Mouse (Mus musculus) spleen, adult 12 weeks (tissue): ENCODE results near the gene Tnni1.

Source experiments
- DNase-seq: peaks from one replicate; pipeline ENCODE4 v3.0.0; 2022; ENCODE audit warnings: low spot score

The Tnni1 gene

GRCm38 (mm10) chr1:135778780-135779535, at the start of gene Tnni1:
Tnni1 (plus strand) TSS chr1:135779434.
- DNase-seq: no peak

DNA sequence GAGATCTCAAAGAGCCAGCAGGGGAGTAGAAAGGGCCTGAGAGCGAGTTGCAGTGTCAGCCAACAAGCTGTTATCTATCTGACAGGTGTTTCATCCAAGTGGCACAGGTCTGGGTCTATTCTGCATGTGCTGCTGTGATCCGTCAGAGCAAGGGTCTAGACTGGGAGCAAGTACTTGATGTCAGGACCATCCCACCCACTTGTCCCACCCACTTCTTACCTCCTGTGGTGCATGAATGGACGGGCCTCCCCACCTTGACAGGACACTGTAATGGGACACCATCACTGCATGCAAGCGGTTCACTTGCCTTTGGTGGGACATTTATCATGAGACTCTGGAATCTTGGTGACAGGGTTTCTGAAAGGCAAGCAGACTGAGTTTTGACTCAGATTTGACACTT, 49.4 kb upstream of the Tnni1 start:
- no peak for DNase-seq

DNA sequence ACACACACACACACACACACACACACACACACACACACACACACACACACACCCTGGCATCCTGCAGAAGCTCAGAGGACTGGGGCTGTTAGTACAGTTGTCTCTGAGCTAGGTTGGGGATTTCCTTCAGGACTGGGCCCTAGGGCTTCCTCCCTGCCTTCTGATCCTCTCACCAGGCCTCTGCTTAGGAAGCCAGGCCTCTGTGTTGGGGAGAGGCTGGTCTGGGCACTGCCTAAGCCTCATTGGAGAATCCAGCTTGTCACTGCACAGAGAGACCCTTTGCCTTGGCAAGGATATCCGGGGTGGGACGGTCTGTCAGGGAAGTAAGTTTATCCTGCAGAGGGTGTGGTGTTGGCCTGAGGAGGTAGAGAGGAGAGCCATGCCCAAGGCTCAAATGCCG, 48.9 kb upstream of the Tnni1 start:
- DNase-seq: no peak

DNA sequence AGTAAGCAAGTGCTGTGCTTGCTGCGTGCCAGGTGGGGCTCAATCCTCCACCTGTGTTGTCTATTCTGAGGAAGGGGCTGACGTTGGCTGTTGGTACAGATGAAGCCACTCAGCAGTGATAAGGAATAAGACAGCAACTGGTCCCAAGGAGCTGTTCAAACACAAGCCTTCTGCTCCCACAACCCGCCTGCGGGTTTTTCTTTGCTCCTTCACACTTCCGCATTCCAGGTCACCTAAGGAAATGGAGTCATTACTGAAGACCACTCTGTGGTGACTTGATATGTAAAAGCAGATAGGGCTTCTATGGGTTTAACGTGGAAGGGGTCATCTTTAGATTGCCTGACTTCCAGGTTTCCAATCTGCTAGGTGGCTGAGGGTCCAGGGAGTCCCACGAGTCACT, 47.8 kb upstream of the Tnni1 start:
- DNase-seq: no peak

- DNase-seq: no peak
These were observed 47.1 kb upstream of the Tnni1 start for GRCm38 (mm10) chr1:135731897-135732684.

- no peak for DNase-seq
These were observed 44.9 kb upstream of the Tnni1 start for GRCm38 (mm10) chr1:135734225-135734937.

DNA sequence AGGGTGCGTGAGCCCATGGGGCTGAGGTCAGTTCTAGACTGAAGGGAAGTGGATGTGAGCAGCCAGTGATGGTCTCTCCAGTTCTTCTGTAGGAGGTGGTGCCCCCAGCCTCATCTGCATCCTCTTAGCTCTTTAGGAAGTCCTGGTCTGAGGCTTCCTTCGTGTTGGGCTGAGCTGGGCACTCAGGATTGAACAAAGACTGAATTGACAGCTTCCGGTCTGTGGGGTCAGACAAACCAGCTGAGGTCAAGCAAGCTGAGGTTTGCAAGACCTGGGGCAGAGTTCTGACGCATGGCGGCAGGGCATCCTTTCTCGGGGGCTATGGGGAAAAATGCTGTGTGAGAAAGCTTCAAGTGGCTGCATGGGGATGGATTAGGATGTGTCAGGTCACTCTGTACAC, 43.8 kb upstream of the Tnni1 start:
- no peak for DNase-seq

DNA sequence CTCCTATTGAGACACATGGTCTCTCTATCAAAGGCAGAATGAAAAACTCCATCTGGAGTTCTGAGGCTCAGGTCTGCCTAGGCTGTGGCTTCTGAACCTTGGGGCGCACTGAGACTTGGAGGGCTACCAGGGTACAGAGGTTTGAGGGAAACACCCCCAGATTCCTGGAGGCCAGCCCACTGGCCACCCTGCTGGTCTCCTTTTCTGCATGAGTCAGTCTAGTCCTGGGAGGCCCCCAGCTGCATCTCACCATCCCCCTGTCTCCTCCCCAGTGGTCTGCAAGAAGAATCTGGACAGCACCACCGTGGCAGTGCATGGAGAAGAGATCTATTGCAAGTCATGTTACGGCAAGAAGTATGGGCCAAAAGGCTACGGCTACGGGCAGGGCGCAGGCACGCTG, 34.2 kb upstream of the Tnni1 start:
- no peak for DNase-seq

DNA sequence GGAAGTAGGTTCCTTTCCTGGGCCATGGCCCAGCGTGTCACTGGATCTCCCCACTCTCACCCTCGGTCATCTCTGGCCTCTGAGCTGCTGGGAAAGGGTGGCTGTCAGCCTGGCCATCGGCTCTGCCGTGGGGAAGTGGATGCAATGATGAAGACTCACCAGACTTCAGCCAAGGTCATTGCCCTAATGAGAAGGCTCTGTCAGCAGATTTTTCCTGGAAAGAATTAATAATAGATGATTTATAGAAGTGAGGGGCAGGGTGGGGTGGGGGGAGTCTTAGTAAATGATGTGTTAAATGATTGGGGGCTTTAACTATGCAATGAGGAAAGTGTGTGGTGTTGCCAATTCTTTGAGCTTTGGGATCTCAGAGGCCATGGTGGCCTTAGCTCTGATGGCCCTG, 33.0 kb upstream of the Tnni1 start:
- no peak for DNase-seq

- peak; percentile 80 for DNase-seq
These were observed 26.4 kb upstream of the Tnni1 start for GRCm38 (mm10) chr1:135752737-135753348.

GRCm38 (mm10) chr1:135755287-135755686, 23.9 kb upstream of the Tnni1 start:
- no peak for DNase-seq

DNA sequence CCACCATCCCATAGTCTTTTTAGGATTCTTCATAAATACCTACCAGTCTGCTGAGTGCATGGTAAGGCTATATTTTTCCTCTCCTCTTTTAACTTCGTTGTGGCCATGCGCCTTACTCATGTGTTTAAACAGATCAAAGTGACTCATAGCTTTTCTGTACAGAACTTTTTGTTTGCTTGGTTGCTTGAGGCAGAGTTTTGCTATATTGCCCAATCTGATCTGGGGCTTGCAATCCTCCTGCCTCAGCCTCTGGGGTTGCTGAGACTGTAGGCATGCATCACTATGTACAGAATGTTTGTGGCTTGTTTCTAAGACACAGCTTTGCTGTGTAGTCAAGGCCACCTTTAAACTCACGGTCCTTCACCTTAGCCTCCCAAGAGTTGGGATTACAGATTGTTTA, 23.3 kb upstream of the Tnni1 start:
- no peak for DNase-seq

GRCm38 (mm10) chr1:135757287-135757686, 21.9 kb upstream of the Tnni1 start:
- no peak for DNase-seq

DNA sequence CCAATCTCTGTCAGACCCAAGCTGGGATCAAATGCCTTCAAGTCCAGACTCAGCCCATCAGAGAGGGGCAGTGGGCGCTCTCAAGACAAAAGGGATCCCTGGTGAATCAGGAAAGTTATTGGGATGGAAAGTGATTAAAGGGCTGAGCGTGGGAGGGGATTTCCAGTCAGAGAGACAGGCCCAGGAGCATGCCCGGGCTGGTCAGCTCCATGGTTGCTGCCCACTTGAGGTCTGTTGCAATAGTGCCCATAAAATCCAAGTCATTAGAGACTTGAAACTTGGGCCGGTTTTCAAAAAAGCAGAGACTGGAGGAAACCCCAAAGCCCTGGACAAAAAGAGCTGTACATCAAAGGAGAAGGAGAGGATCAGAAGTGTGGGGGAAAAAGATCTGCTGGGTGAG, 19.5 kb upstream of the Tnni1 start:
- DNase-seq: no peak

DNA sequence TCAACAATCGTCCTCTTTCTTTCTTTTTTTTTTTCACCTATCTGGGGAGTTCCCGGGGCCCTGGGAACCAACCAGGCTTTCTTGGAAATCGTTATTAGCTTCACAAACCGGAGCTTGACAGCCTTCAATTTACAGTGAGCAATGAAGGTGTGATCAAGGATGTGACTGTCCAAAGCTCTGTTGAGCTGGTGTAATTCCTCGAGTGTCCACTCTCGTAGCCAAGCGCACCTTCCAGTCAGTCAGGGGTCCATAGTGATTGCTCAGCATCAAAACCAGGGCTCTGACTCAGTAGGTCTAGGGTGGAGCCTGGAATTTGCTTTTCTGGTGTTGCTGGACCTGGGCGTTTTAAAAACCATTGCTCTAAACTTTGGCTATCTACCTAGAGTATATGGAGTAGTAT, 19.0 kb upstream of the Tnni1 start:
- no peak for DNase-seq

- no peak for DNase-seq
These were observed 17.5 kb upstream of the Tnni1 start for GRCm38 (mm10) chr1:135761728-135762127.

DNA sequence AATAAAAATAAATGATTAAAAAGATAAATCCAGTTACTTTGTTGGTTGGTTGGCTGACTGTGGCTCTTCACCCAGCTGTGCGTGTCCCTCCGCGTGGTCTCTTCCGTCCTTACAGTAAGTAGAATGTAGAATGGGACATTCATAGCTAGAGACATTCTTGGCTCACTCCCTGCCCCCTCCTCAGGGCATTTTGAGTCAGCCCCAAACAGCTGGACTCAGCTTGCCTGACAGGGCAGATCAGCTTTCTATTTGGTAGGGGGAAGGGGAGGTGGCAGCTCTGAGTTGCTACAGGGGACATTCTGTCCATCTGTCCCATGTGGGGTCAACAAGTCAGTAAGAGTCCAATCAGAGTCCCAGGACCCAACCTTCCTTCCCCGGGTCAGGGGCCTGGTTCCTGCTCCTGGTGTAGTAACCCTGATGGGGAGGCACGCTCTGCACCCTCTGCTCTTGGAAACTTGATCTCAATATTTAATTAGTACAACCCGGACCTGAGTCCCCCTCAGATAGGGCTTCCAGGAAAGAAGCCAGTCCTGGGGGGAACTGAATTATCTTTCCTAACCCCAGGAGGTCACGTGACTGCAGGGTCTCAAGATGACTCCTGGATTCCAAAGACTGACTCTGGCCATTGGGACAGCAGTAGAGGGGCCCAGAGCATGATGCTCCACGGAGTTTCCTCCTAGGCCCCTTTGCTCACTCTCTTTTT, 15.6 kb upstream of the Tnni1 start:
- no peak for DNase-seq

DNA sequence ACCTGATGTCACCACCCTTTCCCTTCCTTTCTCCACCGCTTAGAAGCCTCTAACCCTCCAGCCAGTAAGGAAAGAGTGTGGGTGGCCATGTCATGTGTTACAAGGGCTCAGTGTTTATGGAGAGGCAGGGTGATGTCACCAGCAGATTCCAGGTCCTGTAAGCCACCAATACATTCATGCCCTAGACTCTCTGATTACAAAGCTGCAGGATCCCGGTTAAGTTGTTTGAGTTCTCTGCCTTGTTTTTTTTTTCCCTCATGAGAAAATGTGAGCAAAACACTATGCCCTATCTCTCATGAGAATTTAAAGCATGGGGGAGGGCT, 15.1 kb upstream of the Tnni1 start:
- no peak for DNase-seq

DNA sequence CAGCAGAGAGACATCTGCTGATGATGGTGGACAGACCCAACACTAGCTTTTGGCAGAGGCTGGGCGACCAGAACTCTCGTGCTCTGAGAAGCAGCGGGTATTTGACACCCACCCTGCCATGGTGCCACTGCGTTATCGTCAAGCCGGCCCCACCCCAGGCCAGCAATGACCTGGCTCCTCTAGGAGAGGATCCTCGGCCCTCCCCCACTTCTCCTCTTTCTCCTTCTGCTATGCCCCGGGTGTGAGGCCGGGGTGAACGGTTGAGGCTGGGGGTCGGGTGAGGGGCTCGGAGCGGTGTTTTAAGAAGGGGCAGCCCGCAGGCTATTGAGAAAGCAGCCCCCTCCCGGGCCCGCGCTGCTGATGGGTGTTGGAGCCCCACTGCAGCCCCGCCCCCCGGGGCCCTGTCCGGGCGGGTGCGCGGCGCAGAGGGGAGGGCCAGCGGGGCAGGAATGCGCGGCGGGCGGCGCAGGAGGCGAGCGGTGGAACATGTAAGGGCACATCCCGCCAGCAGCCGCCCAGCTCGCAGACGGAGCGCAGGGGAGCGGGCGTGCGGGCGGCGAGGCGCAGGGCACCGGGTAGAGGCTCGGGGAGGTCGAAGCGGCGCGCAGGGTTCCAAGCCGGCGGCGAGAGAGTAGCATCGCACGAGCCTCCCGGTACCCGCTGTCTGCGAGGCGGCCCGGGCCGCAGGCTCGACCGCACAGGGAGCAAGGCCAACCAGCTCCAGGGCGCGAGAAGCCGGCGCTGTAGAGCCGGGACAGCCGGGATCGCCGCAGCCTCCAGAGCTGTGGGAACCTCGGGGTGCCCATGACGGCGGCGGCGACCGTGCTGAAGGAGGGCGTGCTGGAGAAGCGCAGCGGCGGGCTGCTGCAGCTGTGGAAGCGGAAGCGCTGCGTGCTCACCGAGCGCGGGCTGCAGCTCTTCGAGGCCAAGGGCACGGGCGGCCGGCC, 13.3 kb upstream of the Tnni1 start, which contains the start of gene Phlda3:
TSS of gene Phlda3 (plus strand) at position 475 of the 947 bp plus-strand sequence.
- peak; percentile 69 for DNase-seq

GRCm38 (mm10) chr1:135766592-135767306, 12.5 kb upstream of the Tnni1 start:
- DNase-seq: no peak
